Mouse (Mus musculus) heart, postnatal 14 days (tissue): ENCODE measurements around the gene Dync2h1. TPM values are rescaled to one million over a fixed set of nuclear protein-coding genes. Genes with fewer than 3 reads are reported as not detected.
A peak's percentile ranks its signal among the peaks of the same experiment; 100 is the strongest.
"Not testable (repeated sequence)": the region's sequence is repeated elsewhere in the genome, so short reads cannot be mapped to it uniquely, and the experiment has no call there.

Experiments
- DNase-seq, 2 experiments: peaks; one replicate each; pipeline ENCODE4 v3.0.0; 2021 to 2022
- intact Hi-C: fragments of 180-260 bp; cut with DNase I; formaldehyde crosslinking; loops from one replicate; pipeline ENCODE4 v1.15.1; 2025
- long read RNA-seq, 2 experiments: library from polyadenylated mRNA; stranded (forward); transcript quantifications; one replicate each; pipeline ENCODE4 v2.0.0; 2021
- total RNA-seq, 2 experiments: library from RNA; stranded (reverse); gene quantifications; 2 replicates each; pipeline ENCODE4 v1.2.3; 2021

The Dync2h1 gene
- 1 to 10 TPM; 3.8 TPM for total RNA-seq
- long read RNA-seq, experiment 1, partial matches to known transcripts, result 0 of 9 reads
- long read RNA-seq, experiment 1, other reads (novel, unspliced or antisense), result 9 of 9 reads
- long read RNA-seq, experiment 2, partial matches to known transcripts, result 1 of 5 reads
- long read RNA-seq, experiment 2, other reads (novel, unspliced or antisense), result 4 of 5 reads

DNA sequence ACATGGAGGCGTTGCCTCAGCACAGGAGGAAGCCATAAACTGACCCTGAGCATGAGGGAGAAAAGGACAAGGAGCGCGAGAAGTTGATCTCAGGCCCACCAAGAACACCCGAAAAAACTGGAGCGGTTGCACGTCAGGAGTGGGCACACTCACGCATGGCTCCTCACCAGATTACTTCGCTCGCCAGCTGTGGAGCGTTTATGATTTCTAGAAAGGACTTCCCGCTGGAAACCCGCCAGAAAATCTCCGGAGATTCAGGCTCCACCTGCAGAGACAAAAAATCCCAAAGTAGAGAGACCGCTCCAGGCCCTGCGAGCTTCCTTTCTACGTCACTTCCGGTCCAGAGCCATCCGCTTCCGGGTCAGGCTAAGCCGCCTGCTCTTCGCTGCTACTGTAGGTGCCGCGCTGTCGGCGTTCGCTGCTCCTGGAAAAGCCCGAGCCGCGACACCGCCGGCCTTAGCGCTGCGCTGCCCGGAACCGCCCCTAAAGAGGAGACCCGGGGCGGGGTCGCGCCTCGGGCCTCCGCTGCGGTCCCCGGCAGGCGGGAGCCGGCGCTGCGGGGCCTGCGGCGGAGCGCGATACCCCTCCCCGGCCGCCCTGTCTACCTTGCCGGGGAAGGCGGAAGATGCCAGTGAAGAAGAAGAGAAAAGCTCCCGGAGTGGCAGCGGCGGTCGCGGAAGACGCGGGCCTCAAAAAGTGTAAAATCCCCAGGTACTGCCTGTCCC lies at the start of gene Dync2h1, which contains the start of gene Dcun1d5:
TSS of gene Dync2h1 (minus strand) at position 275 of the 725 bp plus-strand sequence.
TSS of gene Dcun1d5 (plus strand) at position 349 of the 725 bp plus-strand sequence.
- intact Hi-C loops, result no loop called here

DNA sequence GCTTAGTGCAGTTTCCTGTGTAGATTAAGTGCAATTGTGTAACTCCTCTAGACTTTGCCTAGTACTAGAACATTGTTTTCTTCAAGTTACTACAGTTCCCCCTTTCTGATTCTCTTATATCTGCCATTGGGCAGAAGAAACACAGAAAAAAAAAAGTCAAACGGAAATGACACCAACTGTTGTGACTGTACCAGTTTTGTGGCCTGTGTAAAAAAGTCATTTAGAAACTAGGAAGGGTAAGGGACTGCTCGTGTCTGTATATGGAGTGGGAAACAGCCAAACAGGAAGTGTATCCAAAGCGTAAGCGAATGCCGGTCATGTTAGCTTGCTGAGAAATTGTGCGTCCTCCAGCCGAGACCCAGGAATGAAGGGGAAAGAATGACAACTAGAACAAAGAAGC lies 37.2 kb upstream of the Dync2h1 start:
- DNase-seq, result peak in 1 of 2 experiments; percentile 1
- intact Hi-C loops, result no loop called here

More for the DNA sequence above, at the start of gene Dync2h1, which contains the start of gene Dcun1d5:
- DNase-seq, result peak; percentile 91 to 96

DNA sequence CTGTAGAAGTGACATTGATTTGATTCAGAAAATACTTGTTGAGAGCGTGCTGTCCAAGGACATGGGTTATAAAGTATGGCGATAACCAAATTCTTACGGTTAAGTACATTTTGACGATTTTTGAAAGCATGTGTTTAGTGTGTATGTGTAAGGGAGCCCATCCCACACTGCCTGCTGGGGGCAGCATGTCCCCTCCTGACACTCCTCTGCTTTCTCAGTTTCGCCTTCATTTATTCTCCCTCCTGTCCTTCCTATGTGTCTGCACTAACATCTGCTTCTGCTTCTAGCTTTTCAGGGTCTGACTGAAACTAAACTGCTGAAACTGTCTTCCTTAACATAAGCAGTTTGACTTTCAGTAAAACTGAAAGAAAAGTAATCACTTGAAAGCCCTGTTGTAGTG lies 36.8 kb upstream of the Dync2h1 start:
- intact Hi-C loops, result no loop called here
- no peak for DNase-seq

DNA sequence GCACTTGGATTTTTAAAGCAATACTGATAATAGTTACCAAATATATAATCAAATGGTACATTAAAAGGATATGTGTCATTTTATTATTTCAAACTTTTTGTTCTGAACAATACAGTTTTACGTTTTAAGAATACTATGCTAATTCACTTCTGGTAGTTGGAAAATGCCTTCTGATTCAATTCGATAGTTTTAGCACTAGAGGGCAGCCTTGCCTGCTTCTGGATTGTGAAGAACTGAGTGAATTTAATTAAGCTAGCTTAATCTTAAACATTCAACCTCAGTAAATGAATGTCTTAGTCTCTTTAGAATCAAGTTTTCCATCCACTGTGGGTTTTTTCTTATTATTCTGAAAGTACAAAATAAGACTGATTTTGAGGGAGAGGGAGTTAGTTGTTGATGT lies 32.0 kb upstream of the Dync2h1 start:
- intact Hi-C loops, result loop anchor here (2.0 kb wide), 1 partner anchor 379 kb away; no protein-coding TSS in a partner anchor
- peak; percentile 9 to 39 for DNase-seq

DNA sequence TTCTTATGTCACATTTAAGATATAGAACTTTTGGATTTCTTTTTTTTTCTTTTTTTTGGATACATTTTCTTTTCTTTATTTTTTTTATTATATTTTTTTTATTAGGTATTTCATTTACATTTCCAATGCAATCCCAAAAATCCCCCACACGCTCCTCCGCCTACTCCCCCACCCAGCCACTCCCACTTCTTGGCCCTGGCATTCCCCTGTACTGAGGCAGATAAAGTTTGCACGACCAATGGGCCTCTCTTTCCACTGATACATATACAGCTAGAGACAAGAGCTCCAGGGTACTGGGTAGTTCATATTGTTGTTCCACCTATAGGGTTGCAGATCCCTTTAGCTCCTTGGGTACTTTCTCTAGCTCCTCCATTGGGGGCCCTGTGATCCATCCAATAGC lies 6.4 kb upstream of the Dync2h1 start:
- DNase-seq, intact Hi-C loops: not testable (repeated sequence)

DNA sequence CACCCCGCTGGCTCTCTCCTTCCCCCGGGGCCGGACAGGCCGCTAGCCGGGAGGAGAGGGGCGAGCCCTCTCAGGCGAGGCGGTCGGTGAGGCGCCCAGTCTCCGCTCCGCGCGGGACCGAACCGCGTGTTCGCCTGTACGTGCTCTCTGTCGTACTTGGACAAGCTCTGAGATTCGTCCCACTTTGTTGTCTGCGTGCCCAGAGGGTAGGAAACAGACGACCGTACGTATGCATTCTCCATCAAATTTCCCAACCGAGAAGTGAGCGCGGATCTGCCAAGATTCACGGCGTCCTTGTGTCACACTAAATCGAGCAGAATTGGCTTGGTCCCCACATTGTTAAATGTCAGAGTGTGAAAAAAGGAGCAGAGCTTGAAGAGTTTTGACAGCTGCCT lies 648 bp upstream of the Dync2h1 start:
- peak in 1 of 2 experiments; percentile 54 for DNase-seq
- intact Hi-C loops, result no loop called here

DNA sequence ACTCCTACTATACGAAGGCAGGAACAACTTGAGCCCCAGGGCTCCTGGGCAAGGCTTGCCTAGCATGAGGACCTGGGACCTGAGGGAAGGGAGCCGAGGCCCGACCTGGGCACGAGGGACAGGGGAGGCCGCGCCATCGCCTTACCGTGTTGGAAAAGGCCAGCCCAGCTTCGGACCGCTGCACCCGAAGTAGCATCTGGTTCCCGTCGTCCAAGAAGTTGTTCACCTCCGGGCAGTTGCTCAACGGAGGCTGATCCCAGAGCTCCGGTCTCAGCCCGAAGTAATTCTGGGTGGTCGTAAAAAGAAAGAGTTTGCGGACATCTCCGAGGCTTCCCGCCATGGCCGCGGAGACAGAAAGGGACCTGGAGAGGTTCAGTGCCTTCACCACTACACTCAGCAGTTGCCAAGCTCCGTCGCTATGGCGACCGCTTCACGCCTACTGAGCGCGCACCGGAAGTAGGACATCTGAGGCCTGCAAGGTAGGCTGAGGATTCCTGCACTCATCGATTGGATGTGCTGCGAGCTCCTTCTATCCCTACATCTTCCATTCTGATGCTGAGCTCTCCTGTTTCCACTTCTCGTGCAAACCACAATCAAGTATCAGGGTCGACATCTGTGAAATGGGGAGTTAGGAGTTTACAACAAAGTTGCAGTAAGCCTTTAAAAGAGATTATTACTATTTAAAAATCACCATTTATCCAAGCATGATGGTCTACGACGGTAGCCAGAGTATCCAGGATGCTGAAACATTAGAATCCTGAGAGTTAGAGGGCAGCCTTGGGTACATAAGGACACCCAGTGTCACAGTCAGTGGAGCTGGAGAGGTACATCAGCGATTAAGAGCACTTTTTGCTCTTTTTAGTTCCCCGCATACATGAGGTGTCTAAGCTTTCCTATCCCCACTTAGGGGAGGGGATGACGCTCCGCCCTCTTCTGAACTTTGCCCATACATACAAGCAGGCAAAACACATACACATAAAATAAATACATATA lies 7.3 kb downstream of the Dync2h1 start:
- peak; percentile 73 to 85 for DNase-seq
- intact Hi-C loops, result no loop called here

DNA sequence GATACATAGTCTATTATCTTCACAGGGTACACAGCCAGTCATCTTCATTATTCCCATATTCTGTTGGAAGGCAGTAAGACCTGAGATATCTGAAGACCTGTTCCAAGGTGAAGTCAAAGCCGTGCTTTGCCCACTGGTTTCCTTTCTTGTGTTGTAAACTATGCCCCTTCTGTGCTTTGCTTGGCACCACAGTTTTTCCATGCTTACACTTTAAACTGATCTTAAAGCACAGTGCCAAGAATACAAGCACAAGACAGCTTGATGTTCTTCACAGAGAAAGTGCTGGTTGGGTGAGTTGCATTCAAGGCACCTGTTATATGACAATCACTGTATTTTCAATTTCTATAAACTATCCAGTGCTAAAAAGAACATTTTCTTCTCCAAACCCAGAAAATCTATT lies 10.5 kb downstream of the Dync2h1 start:
- no peak for DNase-seq
- intact Hi-C loops, result no loop called here

DNA sequence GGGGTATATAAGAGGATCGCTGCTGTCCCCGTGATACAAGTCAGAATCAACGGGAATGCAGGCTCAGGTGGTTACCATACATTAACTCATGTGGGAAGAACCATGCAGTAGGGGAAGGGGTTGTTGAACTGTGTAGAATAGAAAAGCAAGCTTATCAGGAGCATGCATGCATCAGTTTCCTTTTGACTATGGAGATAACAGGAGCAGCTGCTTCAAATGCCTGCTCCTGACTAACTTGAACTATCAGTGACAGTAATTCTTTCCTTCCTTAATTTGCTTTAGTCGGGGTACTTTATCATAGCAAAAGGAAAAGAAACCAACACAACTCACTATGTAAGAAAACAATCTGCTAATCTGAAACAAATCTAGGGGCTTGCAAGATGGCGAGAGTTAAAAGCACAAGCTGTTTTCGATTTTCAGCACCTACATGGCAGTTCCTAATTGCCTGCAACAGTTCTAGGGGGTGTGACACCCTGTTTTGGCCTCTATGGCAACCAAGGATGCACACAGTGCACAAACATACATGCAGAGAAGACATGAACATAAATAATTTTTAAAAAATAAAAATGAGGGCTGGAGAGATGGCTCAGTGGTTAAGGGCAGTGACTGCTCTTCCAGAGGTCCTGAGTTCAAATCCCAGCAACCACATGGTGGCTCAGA lies 16.8 kb downstream of the Dync2h1 start:
- no peak for DNase-seq
- intact Hi-C loops, result no loop called here

DNA sequence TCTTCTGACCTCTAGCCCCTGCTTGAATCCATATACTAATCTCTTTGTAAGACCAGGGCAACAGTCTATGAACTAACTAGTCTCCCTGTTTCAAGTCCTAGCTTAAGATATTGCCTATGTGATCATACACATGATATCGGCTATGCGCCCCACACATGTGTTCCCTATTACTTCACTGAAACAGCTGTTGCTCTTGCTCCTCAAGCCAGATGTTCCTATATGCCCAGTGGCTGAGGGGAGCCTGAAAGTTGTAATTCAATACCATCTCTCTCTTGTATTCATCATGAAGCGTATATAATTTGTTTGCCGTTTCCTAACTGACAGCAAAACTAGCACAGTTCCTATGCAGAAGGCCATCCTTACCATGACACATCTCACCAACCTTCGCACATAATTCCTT lies 23.6 kb downstream of the Dync2h1 start:
- intact Hi-C loops, result no loop called here
- no peak for DNase-seq

DNA sequence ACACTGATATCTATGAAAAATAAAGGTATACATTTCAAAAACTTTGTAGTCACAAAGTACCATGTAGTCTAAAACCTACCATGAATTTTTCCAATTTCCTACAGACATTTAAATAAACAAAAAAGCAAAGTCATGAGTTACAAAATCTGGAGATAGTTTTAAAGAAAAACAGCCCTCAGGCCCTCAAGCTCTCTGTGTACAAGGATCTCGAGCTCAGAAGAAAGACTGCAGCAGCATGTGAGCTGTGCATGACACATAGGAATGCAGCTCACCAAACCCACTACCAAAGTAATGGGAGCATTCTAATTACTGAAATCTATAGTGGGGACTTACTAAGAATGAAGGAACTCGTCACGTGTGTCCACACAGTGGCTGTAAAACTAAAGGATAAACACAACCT lies 24.5 kb downstream of the Dync2h1 start:
- intact Hi-C loops, result no loop called here
- no peak for DNase-seq

DNA sequence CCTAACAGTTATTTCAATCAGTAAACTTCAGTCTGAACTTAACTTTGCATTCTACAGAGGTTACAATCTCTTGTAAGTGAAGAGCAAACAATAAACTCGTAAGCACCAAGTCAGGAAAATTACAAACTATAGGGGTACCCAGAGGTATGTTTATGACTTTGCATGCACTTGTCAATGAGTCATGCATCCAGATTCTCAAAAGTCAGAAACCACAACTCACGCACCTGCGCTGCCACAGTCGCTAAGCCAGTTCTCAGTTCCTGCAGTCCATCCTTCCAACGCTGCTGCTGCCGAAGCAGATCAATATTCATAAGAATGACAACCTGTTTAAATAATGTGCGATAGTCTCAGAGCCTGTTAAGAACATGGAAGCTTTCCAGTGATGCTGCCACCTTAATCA lies 25.6 kb downstream of the Dync2h1 start:
- DNase-seq, result no peak

DNA sequence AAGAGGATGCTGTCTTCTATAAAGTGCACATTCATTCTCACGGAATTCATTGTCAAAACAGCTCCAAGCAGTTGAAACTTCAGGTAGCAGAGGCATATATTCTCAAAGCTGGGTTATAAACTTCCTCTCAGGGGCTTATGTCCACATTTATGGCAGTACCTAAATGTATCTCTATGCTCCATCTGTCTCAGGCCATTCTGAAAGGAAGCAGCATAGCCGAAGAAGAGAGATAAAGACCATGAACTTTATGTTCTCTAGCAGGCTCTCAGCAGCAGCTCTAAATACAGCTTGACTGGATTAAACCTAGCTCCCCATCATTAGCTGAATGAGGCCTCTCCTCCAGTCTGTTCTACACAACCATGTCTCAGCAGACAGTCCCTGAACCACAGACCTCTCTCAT lies 29.9 kb downstream of the Dync2h1 start:
- intact Hi-C loops, result no loop called here
- no peak for DNase-seq

More for the DNA sequence above, 25.6 kb downstream of the Dync2h1 start:
- intact Hi-C loops, result no loop called here

DNA sequence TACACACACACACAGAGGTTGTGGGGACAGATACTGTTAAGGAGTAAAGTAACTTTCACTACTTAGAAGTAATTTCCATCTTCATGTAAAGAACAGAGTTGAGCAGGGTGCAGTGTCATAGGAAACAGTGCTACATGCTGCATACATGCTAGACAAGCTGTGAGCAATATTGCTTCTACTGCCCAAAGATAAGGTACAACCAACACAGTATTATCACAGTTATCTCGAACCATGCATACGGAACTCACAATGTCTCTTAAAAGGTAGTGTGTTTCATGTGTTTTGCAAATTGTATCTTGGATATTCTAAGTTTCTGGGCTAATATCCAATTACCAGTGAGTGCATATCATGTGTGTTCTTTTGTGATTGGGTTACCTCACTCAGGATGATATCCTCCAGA lies 61.4 kb downstream of the Dync2h1 start:
- intact Hi-C loops, result no loop called here

DNA sequence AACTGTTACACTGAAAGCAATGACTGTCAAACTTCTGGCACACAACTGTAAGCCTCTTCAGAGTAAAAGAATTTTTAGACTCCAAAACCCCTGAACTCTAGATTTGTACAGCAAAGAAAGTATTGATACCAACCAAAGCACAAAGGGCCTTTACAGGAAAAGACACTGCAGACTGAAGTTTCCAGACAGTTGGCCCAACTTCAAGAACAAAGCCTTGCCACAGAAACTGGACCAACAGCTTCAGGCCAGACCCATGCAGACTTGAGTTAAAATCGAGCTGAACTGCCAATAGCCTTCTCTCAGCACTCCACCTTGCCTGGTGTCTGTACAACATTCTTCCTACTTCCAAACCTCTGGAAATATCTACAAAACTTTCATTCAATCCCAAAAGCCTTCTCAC lies 74.1 kb downstream of the Dync2h1 start:
- DNase-seq, result no peak
- intact Hi-C loops, result no loop called here

More for the DNA sequence above, 61.4 kb downstream of the Dync2h1 start:
- DNase-seq, result no peak

DNA sequence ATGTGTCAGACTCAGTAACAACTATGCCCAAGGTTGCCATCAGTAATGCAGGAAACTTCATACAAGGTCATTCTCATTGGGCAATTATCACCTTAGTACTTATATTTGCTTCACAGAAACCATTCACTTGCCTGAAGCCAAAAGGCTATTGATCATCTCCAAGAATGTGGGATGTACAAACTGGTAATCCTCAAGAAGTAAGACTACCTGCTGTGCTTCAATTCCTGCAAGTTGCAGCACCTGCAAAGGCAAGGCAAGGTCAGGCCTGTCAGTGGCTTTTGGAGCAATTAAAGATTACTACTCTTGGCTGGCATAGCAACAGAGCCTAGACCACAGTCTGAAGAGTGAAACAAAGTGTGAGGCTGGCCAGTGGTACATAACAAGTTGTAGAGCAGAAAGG lies 82.9 kb downstream of the Dync2h1 start:
- DNase-seq, result no peak
- intact Hi-C loops, result no loop called here

DNA sequence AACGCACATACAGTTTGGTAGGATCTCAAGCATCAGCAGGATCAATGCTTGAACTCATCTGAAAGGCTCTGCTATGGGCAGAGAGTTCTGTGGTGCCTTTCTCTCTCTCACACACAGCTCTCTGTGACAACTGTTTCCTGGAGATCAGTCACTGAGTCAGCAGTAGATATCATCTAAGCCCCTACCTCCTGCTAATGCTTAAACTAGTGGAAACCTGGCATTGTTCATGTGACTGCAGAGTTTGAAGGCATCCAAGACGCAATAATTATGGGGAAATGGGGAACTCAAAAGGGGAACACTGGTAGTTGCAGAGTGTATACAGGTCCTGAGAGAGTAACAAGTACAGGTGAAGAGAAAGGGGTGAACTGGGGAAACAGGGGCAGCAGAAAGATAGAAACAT lies 109.6 kb downstream of the Dync2h1 start:
- DNase-seq, result no peak
- intact Hi-C loops, result no loop called here

DNA sequence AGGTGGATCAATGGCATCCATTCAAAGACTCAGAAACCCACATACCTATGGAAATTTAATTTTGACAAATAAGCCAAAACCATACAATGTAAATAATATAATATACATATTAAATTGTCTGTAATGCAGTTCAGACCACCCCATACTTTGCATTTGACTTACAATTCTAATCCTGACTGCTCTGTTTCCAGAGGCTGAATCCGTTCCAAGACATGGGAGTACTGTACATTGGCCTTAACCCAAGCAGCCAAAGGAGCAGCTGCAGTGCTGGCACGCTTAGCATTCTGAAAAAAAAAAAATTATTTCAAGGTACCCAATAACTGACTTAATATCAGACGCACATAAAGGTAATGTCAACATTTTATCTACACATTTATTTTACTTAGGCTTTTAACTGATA lies 113.4 kb downstream of the Dync2h1 start:
- intact Hi-C loops, result no loop called here
- DNase-seq, result peak in 1 of 2 experiments; percentile 5

DNA sequence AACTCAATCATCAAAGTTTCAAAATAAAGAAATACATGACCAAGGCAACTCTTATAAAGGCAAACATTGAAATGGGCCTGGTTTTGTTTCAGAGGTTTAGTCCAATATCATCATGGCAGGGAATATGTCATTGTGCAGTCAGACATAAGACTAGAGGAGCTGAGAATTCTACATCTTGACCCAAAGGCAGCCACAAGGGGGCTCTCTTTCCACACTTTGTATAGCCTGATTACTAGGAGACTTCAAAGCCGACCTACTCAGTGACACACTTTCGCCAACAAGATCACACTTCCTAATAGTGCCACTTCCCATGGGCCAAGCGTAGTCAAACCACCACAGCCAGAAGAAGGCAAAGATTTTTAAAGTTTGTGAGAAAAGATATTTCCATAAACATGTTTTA lies 133.7 kb downstream of the Dync2h1 start:
- DNase-seq, result peak; percentile 16 to 18
- intact Hi-C loops, result loop anchor here (10.0 kb wide), 1 partner anchor 544 kb away; no protein-coding TSS in a partner anchor

DNA sequence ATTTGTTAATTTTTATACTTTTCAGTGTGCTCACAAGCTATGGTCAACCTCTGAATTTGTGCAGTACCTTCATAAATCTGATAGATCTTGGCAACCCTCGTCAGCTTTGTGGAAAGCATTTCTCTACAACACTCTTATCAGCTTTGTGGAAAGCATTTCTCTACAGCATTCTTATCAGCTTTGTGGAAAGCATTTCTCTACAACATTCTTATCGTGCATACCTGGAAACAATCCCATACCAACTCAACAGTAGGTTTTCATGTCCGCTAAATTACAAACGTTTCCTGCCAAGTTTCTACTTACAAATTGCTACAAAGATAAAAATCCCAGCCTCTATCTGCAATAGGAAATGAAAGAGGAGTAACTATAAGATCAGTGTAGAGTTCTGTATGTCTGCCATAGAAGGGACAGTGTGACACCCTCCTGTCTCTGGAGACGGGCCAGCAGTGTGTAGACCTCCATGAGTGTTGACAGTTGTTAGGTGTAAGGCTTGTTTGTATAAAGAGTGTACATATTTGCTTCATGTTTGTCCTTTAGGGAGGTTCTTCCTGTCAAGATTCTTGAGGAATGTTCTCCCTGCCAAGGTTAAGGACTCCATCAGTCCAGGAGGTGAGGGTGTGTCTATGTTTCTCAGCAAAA lies 141.5 kb downstream of the Dync2h1 start:
- intact Hi-C loops, result no loop called here

More for the DNA sequence above, 141.5 kb downstream of the Dync2h1 start:
- DNase-seq, result no peak
